Comparison of ENCODE assay signal across 26 mouse cellular contexts in the genomic region with DNA sequence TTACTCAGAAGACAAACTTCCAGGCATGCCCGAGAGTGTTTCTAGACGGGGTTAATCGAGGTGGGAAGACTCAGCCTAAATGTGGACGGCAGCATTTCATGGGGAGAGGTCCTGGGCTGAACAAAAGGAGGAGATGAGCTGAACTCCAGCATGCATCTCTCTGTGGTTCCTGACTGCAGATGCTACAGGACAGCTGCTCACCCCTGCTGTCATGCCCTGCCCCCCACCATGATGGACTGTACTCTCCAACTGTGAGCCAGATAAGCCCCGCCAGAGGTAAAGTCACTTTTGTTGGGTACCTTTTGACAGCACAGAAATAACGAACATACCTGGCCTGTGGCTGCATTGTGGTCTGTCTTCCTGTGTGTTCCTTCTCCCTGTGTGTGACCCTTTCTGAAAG.
"Had no signal": no experiment of that assay in that cellular context is flagged by ENCODE, and none has a peak within 500 bp of the region (broad histone marks: within the 10 kb centered on the region; RNA-seq: fewer than 3 reads in every experiment).

No protein-coding gene starts in this region.

- H3K4me2 ChIP-seq: embryonic facial prominence, embryonic 12.5 days; embryonic facial prominence, embryonic 13.5 days; embryonic facial prominence, embryonic 15.5 days; forebrain, embryonic 12.5 days; forebrain, embryonic 13.5 days; forebrain, embryonic 15.5 days had no signal

- H3K36me3 ChIP-seq: embryonic facial prominence, embryonic 10.5 days; embryonic facial prominence, embryonic 12.5 days; embryonic facial prominence, embryonic 13.5 days; embryonic facial prominence, embryonic 15.5 days; forebrain, embryonic 10.5 days; forebrain, embryonic 12.5 days; forebrain, embryonic 15.5 days had no signal

- H3K27me3 ChIP-seq: embryonic facial prominence, embryonic 12.5 days; embryonic facial prominence, embryonic 13.5 days; embryonic facial prominence, embryonic 15.5 days; forebrain, embryonic 12.5 days; forebrain, embryonic 13.5 days; forebrain, embryonic 15.5 days had no signal

- DNase-seq: cerebellum, adult 8-10 months; cerebellum, adult 9-10 months; cerebellum, adult 9-11 months; cerebellum, postnatal 10 days; cerebellum, postnatal 14 days; cerebellum, postnatal 25 days; cerebellum, postnatal 36 days; embryo, embryonic 11 days; forebrain, postnatal 0 days; gastrocnemius, adult 2 months; gastrocnemius, postnatal 10 days; gastrocnemius, postnatal 14 days; gastrocnemius, postnatal 25 days; gastrocnemius, postnatal 36 days; heart, adult 11 months; heart, adult 18-20 months; heart, adult 2 months had no signal

- H3K4me3 ChIP-seq: embryonic facial prominence, embryonic 10.5 days; embryonic facial prominence, embryonic 12.5 days; embryonic facial prominence, embryonic 13.5 days; embryonic facial prominence, embryonic 15.5 days; erythroblast, embryonic 14.5 days; forebrain, embryonic 10.5 days; forebrain, embryonic 12.5 days; forebrain, embryonic 13.5 days; forebrain, embryonic 15.5 days; gastrocnemius, adult 2 months; heart, adult 2 months had no signal
